Mouse (Mus musculus): ENCODE data around the gene Slc10a3. TPM values are rescaled to one million over a fixed set of nuclear protein-coding genes. Genes with fewer than 3 reads are reported as not detected.

Slc10a3 gene
- total and polyA plus RNA-seq, 3 experiments, result 7.4 to 14.1 (median 12.0) TPM

DNA sequence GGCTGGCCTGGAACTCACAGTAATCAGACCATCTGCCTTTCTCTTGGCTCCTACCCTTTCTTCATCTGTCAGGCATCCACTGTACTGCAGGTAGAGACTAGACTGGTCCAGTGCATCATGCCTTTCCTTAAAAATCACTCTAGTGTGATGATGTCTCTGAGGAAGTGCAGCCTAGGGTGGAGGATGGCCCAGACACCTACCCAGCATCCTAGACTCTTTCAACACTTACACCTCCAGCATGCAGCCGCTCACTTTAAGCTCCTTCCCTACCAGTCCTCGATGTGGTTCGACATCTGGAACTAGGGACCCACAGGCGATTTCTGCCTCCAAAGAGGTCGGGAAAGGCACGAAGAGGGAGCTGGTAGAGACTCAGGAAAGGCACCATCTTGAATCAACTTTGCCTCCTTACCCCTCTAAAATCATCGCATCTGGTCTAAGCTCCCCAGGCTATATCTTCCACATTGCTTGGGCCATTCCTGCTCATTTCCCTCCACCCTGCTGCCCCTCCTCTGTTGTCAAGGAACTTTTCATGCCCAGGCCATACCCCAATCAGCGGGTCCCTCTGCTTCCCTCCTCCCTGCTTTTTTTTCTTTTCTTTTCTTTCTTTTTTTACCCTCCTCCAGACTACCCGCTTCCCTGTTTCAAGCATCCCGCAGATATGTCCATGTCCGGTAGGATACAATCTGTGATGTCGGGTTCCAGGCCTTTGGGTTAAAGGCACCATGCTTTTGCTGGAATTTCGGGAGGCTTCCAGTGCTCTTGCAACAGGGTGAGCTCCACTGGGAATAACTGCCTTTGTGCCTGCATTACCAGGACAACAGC, 20.3 kb downstream of the Slc10a3 start:
- Histone ChIP-seq H3K9me3 (replicated peaks; ENCODE audit: low read length) (no peaks in the 10 kb centered on the region), H3K27ac (ENCODE audit: insufficient read depth, low read depth) (0 out of 2 replicates have a peak overlapping the region, but pooled peaks have one; percentile 27), H3K36me3 (replicated peaks in 1 of 2; ENCODE audit: control insufficient read depth in 1 of 2, insufficient read depth in 1 of 2, low read length in 1 of 2) (no peaks in the 10 kb centered on the region), H3K9ac (ENCODE audit: insufficient read depth, low read depth) (peak overlapping the region; percentile 79), H3K4me2 (ENCODE audit: insufficient read depth, low read depth, poor library complexity, severe bottlenecking) (peak overlapping the region; percentile 44), H3K4me3 (replicated peaks in 1 of 3; ENCODE audit: low read depth in 2 of 3, low read length in 2 of 3, poor library complexity in 1 of 3) (peak overlapping the region; percentile 61 to 88 (median 68)), H3K4me1 (ENCODE audit: control insufficient read depth in 1 of 2, insufficient read depth in 2 of 2) (no peaks in the 10 kb centered on the region), H3K27me3 (replicated peaks) (no peaks in the 10 kb centered on the region), H3K79me2 (replicated peaks; ENCODE audit: control insufficient read depth, extremely low read depth, insufficient read depth, poor library complexity, severe bottlenecking) (0 out of 2 replicates have a peak, but pooled peaks cover 4% of the 10 kb centered on the region)
- in situ Hi-C loops (cut with MboI; ENCODE audit: low pct_ligation_motif_present, low pct_unique_long_range_greater_than_20kb, low sequenced_read_pairs), result no loop called here
- TF ChIP-seq KAT2A (IDR thresholded peaks at IDR 0.05; ENCODE audit: insufficient replicate concordance, low read length) (no peak), PAX5 (IDR thresholded peaks at IDR 0.05; ENCODE audit: low read length) (no peak), ZMIZ1 (IDR thresholded peaks at IDR 0.05; ENCODE audit: low read depth, low read length) (no peak), TBP (conservative IDR thresholded peaks at IDR 0.05; ENCODE audit: low read depth, low read length) (no peak), GABPA (IDR thresholded peaks at IDR 0.05; ENCODE audit: insufficient replicate concordance, low read depth, low read length) (no peak), ETS1 (conservative IDR thresholded peaks at IDR 0.05; ENCODE audit: low read depth, low read length) (no peak), USF1 (IDR thresholded peaks at IDR 0.05; ENCODE audit: low read depth, low read length) (no peak), SIN3A (IDR thresholded peaks at IDR 0.05; ENCODE audit: low read length) (no peak), E2F4 (IDR thresholded peaks at IDR 0.05; ENCODE audit: insufficient replicate concordance, low read depth, low read length) (no peak), ZKSCAN1 (IDR thresholded peaks at IDR 0.05; ENCODE audit: borderline replicate concordance, low read depth, low read length) (no peak), CHD2 (IDR thresholded peaks at IDR 0.05; ENCODE audit: low read length) (no peak), EP300 (IDR thresholded peaks at IDR 0.05; ENCODE audit: low read length) (no peak), RAD21 (IDR thresholded peaks at IDR 0.05; ENCODE audit: low read depth, low read length) (no peak), NELFE (IDR thresholded peaks at IDR 0.05; ENCODE audit: low read depth, low read length) (no peak)
- dilution Hi-C loops (cut with MboI; ENCODE audit: extremely low pct_ligation_motif_present, extremely low pct_unique_long_range_greater_than_20kb, low sequenced_read_pairs), result no loop called here
- no peak for DNase-seq (ENCODE audit: extremely low read depth)

DNA sequence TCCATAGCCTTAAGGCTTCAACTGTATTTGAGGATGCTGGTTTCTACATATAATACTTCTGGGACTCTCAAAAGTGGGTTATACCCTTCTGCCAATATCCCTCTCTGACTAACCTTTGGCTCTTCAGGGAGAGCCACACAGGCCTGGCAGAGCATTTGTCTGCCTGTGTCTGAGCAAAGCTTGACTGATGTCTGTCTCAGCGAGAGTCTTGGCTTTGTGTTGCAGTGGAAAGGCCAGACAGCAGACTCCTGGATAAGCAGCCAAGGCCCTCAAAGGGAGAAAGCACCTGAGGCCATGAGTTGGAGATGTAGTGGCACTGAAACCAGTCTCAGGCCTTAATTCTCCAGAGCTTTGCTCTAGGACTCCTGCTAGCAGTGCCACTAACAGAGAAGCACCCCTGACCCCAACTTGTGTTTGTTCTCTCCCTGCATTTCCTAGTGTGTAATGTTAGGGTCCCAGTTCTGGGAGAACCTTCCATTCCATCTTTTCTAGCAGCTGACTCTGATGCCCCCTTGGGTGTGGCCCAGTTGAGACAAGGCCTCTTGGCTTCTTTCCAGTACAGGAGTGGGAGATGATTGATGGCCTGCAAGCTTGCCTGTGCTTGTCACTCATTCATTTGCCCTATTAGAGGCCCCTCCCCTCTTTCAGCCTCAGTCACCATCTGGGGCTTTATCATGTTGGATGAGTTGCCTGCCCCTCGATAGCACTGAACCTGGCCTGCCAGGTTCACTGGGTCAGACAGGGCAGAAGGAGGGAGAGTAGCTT, 42.8 kb downstream of the Slc10a3 start:
- H3K4me3 ChIP-seq (replicated peaks in 1 of 3; ENCODE audit: low read depth in 2 of 3, low read length in 2 of 3, poor library complexity in 1 of 3), result no peak overlapping the region
- no peak overlapping the region for H3K9ac ChIP-seq (ENCODE audit: insufficient read depth, low read depth)
- peaks cover 9 to 26% of the 10 kb centered on the region in 2 experiments; a peak in 2 of 4 replicates for H3K4me1 ChIP-seq (ENCODE audit: control insufficient read depth in 1 of 2, insufficient read depth in 2 of 2)
- H3K4me2 ChIP-seq (ENCODE audit: insufficient read depth, low read depth, poor library complexity, severe bottlenecking), result no peak overlapping the region
- no peak for DNase-seq (ENCODE audit: extremely low read depth)
- in situ Hi-C loops (cut with MboI; ENCODE audit: low pct_ligation_motif_present, low pct_unique_long_range_greater_than_20kb, low sequenced_read_pairs) (no loop called here), dilution Hi-C loops (cut with MboI; ENCODE audit: extremely low pct_ligation_motif_present, extremely low pct_unique_long_range_greater_than_20kb, low sequenced_read_pairs) (no loop called here)
- H3K36me3 ChIP-seq (replicated peaks in 1 of 2; ENCODE audit: control insufficient read depth in 1 of 2, insufficient read depth in 1 of 2, low read length in 1 of 2), result peaks cover 0 to 28% of the 10 kb centered on the region in 2 experiments
- no peaks in the 10 kb centered on the region for H3K9me3 ChIP-seq (replicated peaks; ENCODE audit: low read length)
- TF ChIP-seq TCF12 (IDR thresholded peaks at IDR 0.05; ENCODE audit: low read depth, low read length), result no peak
- no peak for TF ChIP-seq POLR2AphosphoS2 (IDR thresholded peaks at IDR 0.05; ENCODE audit: low read depth, low read length)
- no peak for TF ChIP-seq MAX (IDR thresholded peaks at IDR 0.05; ENCODE audit: low read length)
- H3K27ac ChIP-seq (ENCODE audit: insufficient read depth, low read depth), result no peak overlapping the region
- no peaks in the 10 kb centered on the region for H3K27me3 ChIP-seq (replicated peaks)
- no peaks in the 10 kb centered on the region; the same call in 1 of the 2 replicates for H3K79me2 ChIP-seq (replicated peaks; ENCODE audit: control insufficient read depth, extremely low read depth, insufficient read depth, poor library complexity, severe bottlenecking)
